Mouse (Mus musculus): ENCODE measurements at regions not wholly inside any gene's neighbourhood (a gene's known extent, or its start where the extent isn't known, plus 50 kb on each side); places are given as distances from the start of the nearest gene placed in this dataset.

DNA sequence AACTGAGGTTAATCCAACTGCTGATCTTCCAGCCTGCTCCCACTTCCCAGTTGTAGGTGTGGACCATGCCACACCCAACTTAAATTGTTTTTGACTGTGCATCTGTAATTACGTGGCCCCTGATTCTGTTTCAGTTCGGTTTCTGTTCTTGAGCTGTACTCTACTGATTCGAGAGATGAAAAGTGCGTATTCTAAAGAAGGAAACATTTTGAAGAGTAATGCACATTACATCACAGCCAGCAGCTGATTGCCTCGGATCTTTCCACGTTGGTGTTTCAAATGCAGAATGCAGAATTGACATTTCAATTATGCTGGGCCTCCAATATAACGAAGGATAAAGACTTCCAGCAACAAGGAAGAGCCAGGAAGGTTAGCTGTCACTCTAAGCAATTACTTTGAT, 64.7 kb upstream of the Cnot2 start:
- DNase-seq = no peak

DNA sequence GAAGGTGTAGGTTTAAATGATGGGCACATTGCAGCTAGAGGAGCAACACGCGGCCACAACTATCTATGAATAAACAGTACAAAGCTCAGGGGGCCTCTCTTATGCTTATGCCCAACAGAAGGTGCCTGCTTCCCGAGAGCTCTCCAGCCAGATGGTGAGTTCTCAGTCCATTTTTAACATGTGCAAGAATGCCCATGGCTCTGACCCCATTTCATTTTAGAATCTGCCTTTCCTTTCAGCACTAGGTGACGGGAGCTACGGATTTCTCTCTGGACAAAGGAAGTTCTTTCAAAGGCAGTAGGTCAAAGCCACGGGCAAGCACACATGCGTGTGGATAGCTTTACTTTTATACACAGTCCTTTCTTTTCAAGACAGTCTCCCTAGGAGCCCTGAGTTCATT, 64.3 kb upstream of the Cnot2 start:
- DNase-seq = no peak

DNA sequence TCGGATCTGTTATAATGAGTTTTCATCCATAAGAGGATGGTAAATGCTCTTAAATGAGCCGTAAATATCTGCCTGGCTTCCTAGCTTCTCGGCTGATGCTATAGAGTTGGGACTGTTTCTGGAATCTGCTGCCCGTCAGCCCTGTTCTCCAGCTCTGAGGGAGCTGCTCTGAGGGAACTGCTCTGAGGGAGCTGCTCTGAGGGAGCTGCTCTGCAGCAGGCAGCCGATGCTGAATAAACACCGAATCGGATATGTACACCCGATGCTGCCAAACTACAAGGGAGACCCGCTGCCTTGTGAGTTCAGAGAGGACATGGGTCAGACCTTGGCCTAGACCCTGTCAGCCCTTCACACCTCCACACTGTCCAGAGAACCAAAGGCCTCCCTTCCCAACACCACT, 63.8 kb upstream of the Cnot2 start:
- no peak for DNase-seq
